Mouse (Mus musculus) limb, embryonic 12.5 days (tissue): ENCODE results near the gene Rab3d. TPM values are rescaled to one million over a fixed set of nuclear protein-coding genes. Genes with fewer than 3 reads are reported as not detected.

ENCODE experiments used
- ATAC-seq: fragments of 200-750 bp; cut with Nextera tagmentation; 2 replicates; pipeline ENCODE4 v1.8.0; 2017; ENCODE audit warnings: low read depth, moderate TSS enrichment; ENCODE audit not compliant: insufficient number of reproducible peaks, insufficient read depth, low FRiP score, low TSS enrichment
- H3K27ac ChIP-seq: fragments of 300-500 bp; sonication (generic); 2 replicates; pipeline ENCODE4 v1.5.1; 2016; ENCODE audit warnings: mild to moderate bottlenecking, moderate library complexity
- H3K27me3 ChIP-seq: fragments of 300-500 bp; sonication (generic); 2 replicates; pipeline ENCODE4 v1.6.1; 2016; ENCODE audit warnings: mild to moderate bottlenecking, moderate library complexity
- H3K36me3 ChIP-seq: fragments of 300-500 bp; sonication (generic); 2 replicates; pipeline ENCODE4 v1.6.1; 2016; ENCODE audit warnings: mild to moderate bottlenecking, moderate library complexity
- H3K4me1 ChIP-seq: fragments of 300-500 bp; sonication (generic); replicated peaks from 2 replicates; pipeline ENCODE4 v1.6.1; 2016
- H3K4me2 ChIP-seq: fragments of 300-500 bp; sonication (generic); 2 replicates; pipeline ENCODE4 v1.6.1; 2016; ENCODE audit warnings: mild to moderate bottlenecking, moderate library complexity
- H3K4me3 ChIP-seq: fragments of 300-500 bp; sonication (generic); replicated peaks from 2 replicates; pipeline ENCODE4 v1.5.1; 2016; ENCODE audit warnings: mild to moderate bottlenecking
- H3K9ac ChIP-seq: fragments of 300-500 bp; sonication (generic); replicated peaks from 2 replicates; pipeline ENCODE4 v1.6.1; 2016; ENCODE audit warnings: mild to moderate bottlenecking, moderate library complexity
- H3K9me3 ChIP-seq: fragments of 300-500 bp; sonication (generic); 2 replicates; pipeline ENCODE4 v1.6.1; 2016; ENCODE audit warnings: mild to moderate bottlenecking, moderate library complexity
- WGBS: fragments of 180-500 bp; shearing (Covaris S2); methylation state at CpG from one replicate; pipeline ENCODE4 v1.1.7; 2016; 5-methylcytosine and 5-hydroxymethylcytosine counted together
- polyA plus RNA-seq: library from polyadenylated mRNA; unstranded; fragments of >200 nt; fragmentation: Nextera tagmentation; extraction: Ambion mirVana; gene quantifications from 2 replicates; pipeline ENCODE4 v1.2.1, GENCODE M21; 2016

The Rab3d gene
- polyA plus RNA-seq, 1 experiment from 2014 or later, result 7.3 TPM

GRCm38 (mm10) chr9:21926155-21926554 lies 8.2 kb upstream of the Rab3d start:
- peak overlapping the region; percentile 56 for H3K4me3 ChIP-seq
- H3K4me2 ChIP-seq, result peak overlapping the region; percentile 68
- H3K27ac ChIP-seq, result no peak overlapping the region
- H3K36me3 ChIP-seq, result peaks cover 20% of the 10 kb centered on the region
- H3K4me1 ChIP-seq, result peaks cover 11% of the 10 kb centered on the region
- H3K9me3 ChIP-seq, result no peaks in the 10 kb centered on the region
- no peaks in the 10 kb centered on the region for H3K27me3 ChIP-seq
- 76% methylated on average over 6 of the region's 6 CpGs for WGBS
- peak overlapping the region; percentile 23; the same call in 1 of the 2 replicates for H3K9ac ChIP-seq
- no peak for ATAC-seq

GRCm38 (mm10) chr9:21925506-21925905 lies 7.5 kb upstream of the Rab3d start:
- no peak overlapping the region for H3K9ac ChIP-seq
- 100% methylated on average over 1 of the region's 1 CpGs for WGBS
- H3K4me1 ChIP-seq, result peaks cover 11% of the 10 kb centered on the region
- peaks cover 20% of the 10 kb centered on the region for H3K36me3 ChIP-seq
- H3K4me3 ChIP-seq, result no peak overlapping the region
- ATAC-seq, result no peak
- no peaks in the 10 kb centered on the region for H3K9me3 ChIP-seq
- no peak overlapping the region for H3K27ac ChIP-seq
- no peak overlapping the region for H3K4me2 ChIP-seq
- H3K27me3 ChIP-seq, result no peaks in the 10 kb centered on the region

GRCm38 (mm10) chr9:21925034-21925433 lies 7.0 kb upstream of the Rab3d start:
- Histone ChIP-seq H3K27me3 (no peaks in the 10 kb centered on the region), H3K4me2 (no peak overlapping the region), H3K27ac (no peak overlapping the region), H3K36me3 (peaks cover 20% of the 10 kb centered on the region), H3K4me3 (no peak overlapping the region), H3K9me3 (no peaks in the 10 kb centered on the region), H3K4me1 (peaks cover 11% of the 10 kb centered on the region), H3K9ac (no peak overlapping the region)
- 93% methylated on average over 3 of the region's 3 CpGs for WGBS
- no peak for ATAC-seq

- Histone ChIP-seq H3K27me3 (no peaks in the 10 kb centered on the region), H3K27ac (no peak overlapping the region)
- no peak for ATAC-seq
Measured at GRCm38 (mm10) chr9:21924099-21924493, 6.1 kb upstream of the Rab3d start.

GRCm38 (mm10) chr9:21923490-21924098 lies 5.6 kb upstream of the Rab3d start:
- Histone ChIP-seq H3K27me3 (no peaks in the 10 kb centered on the region), H3K9ac (no peak overlapping the region), H3K27ac (no peak overlapping the region), H3K4me2 (no peak overlapping the region), H3K36me3 (peaks cover 20% of the 10 kb centered on the region), H3K9me3 (no peaks in the 10 kb centered on the region), H3K4me1 (peaks cover 11% of the 10 kb centered on the region), H3K4me3 (no peak overlapping the region)
- no peak for ATAC-seq
- 72% methylated on average over 3 of the region's 3 CpGs for WGBS

More at GRCm38 (mm10) chr9:21924099-21924493, 6.1 kb upstream of the Rab3d start:
- Histone ChIP-seq H3K4me2 (no peak overlapping the region), H3K4me3 (no peak overlapping the region), H3K9ac (no peak overlapping the region), H3K9me3 (no peaks in the 10 kb centered on the region), H3K36me3 (peaks cover 20% of the 10 kb centered on the region), H3K4me1 (peaks cover 11% of the 10 kb centered on the region)
- WGBS, result 86% methylated on average over 6 of the region's 6 CpGs

- H3K4me3 ChIP-seq, result no peak overlapping the region
- H3K36me3 ChIP-seq, result peaks cover 20% of the 10 kb centered on the region
- H3K4me1 ChIP-seq, result peaks cover 11% of the 10 kb centered on the region
- ATAC-seq, result no peak
- H3K9ac ChIP-seq, result no peak overlapping the region
- no peaks in the 10 kb centered on the region for H3K9me3 ChIP-seq
- no peak overlapping the region for H3K4me2 ChIP-seq
- no peak overlapping the region for H3K27ac ChIP-seq
- WGBS, result 83% methylated on average over 4 of the region's 4 CpGs
- no peaks in the 10 kb centered on the region for H3K27me3 ChIP-seq
Measured at GRCm38 (mm10) chr9:21923036-21923435, 5.0 kb upstream of the Rab3d start.

- no peak overlapping the region for H3K9ac ChIP-seq
- peaks cover 26% of the 10 kb centered on the region for H3K27me3 ChIP-seq
- peaks cover 8% of the 10 kb centered on the region for H3K36me3 ChIP-seq
- no peak overlapping the region for H3K27ac ChIP-seq
- H3K4me2 ChIP-seq, result peak overlapping the region; percentile 97
- peaks cover 7% of the 10 kb centered on the region for H3K4me1 ChIP-seq
- no peak for ATAC-seq
- WGBS, result 17% methylated on average over 5 of the region's 5 CpGs
- no peaks in the 10 kb centered on the region for H3K9me3 ChIP-seq
- H3K4me3 ChIP-seq, result peak overlapping the region; percentile 62; the same call in 1 of the 2 replicates
Measured at GRCm38 (mm10) chr9:21918692-21919384, 846 bp upstream of the Rab3d start.

- H3K9me3 ChIP-seq, result no peaks in the 10 kb centered on the region
- peak overlapping the region; percentile 97 for H3K4me2 ChIP-seq
- H3K27ac ChIP-seq, result no peak overlapping the region
- H3K9ac ChIP-seq, result peak overlapping the region; percentile 66
- peaks cover 7% of the 10 kb centered on the region for H3K4me1 ChIP-seq
- peaks cover 7% of the 10 kb centered on the region; the same call in 1 of the 2 replicates for H3K36me3 ChIP-seq
- WGBS, result 2% methylated on average over 35 of the region's 35 CpGs
- peaks cover 26% of the 10 kb centered on the region for H3K27me3 ChIP-seq
- ATAC-seq, result no peak; the same call in none of the 2 replicates
- peak overlapping the region; percentile 62 for H3K4me3 ChIP-seq
Measured at GRCm38 (mm10) chr9:21917493-21918034, 428 bp downstream of the Rab3d start.

- H3K9me3 ChIP-seq, result no peaks in the 10 kb centered on the region
- H3K27ac ChIP-seq, result no peak overlapping the region
- no peak overlapping the region for H3K9ac ChIP-seq
- H3K27me3 ChIP-seq, result peaks cover 26% of the 10 kb centered on the region
- ATAC-seq, result no peak
- H3K4me2 ChIP-seq, result peak overlapping the region; percentile 97
- peak overlapping the region; percentile 62 for H3K4me3 ChIP-seq
- H3K36me3 ChIP-seq, result peaks cover 4% of the 10 kb centered on the region; the same call in 1 of the 2 replicates
- peaks cover 7% of the 10 kb centered on the region for H3K4me1 ChIP-seq
- 57% methylated on average over 3 of the region's 3 CpGs for WGBS
Measured at GRCm38 (mm10) chr9:21916851-21917492, 1.0 kb downstream of the Rab3d start.

GRCm38 (mm10) chr9:21909474-21910223 lies 8.3 kb downstream of the Rab3d start:
- Histone ChIP-seq H3K4me2 (no peak overlapping the region), H3K27ac (no peak overlapping the region), H3K36me3 (no peaks in the 10 kb centered on the region), H3K4me1 (no peaks in the 10 kb centered on the region), H3K9me3 (peaks cover 5% of the 10 kb centered on the region; the same call in 1 of the 2 replicates), H3K9ac (no peak overlapping the region), H3K4me3 (no peak overlapping the region), H3K27me3 (no peaks in the 10 kb centered on the region)
- WGBS, result 73% methylated on average over 10 of the region's 10 CpGs
- ATAC-seq, result no peak
